Mouse (Mus musculus) embryo, embryonic 9.5 days (tissue): ENCODE data around the gene Il2ra.
A peak's percentile ranks its signal among the peaks of the same experiment; 100 is the strongest.
"Not testable (repeated sequence)": the region's sequence is repeated elsewhere in the genome, so short reads cannot be mapped to it uniquely, and the experiment has no call there.

Experiments
- DNase-seq: peaks from one replicate; pipeline ENCODE4 v3.0.0-alpha.2; 2017; ENCODE audit errors: extremely low spot score

Gene Il2ra

GRCm38 (mm10) chr2:11642451-11642941, at the start of gene Il2ra:
TSS of gene Il2ra (plus strand) at chr2:11642807.
- no peak for DNase-seq

DNA sequence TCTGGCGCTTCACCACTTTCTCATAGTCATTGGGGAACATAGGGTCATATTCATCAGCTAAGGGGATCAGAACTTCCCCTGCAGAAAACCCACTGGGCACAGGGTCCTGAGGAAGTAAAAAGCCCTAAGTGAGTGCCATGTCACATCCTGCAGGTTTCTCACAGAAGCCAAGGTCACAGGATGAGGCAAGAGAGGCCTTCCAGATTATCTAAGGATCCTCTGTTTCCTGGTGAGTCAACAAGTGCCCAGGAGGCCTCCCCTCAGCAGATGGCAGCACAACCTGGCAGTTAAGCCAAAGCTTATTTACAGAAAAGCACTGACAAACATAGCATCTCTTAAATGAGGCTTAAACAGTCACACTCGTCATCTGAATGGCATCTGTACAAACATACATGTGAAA, 45.9 kb upstream of the Il2ra start:
- DNase-seq: no peak

DNA sequence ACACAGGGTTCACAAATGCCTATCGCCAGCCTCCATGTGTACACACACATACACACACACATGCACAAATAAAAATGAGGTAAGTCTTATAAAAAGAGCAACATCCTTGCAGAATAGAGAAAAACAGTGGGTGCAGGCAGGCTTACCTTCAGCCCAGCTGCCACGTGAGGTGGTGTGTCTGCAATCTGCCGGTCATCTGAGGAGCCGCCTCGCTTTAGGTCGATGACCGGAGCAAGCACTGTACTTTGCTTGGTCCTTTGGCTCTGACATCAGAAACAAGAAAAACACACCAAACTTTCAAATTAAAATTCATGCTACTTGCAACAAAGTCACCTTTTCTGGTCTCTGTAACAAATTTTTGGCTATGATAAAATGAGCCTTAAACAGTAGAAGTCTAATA, 44.7 kb upstream of the Il2ra start:
- no peak for DNase-seq

DNA sequence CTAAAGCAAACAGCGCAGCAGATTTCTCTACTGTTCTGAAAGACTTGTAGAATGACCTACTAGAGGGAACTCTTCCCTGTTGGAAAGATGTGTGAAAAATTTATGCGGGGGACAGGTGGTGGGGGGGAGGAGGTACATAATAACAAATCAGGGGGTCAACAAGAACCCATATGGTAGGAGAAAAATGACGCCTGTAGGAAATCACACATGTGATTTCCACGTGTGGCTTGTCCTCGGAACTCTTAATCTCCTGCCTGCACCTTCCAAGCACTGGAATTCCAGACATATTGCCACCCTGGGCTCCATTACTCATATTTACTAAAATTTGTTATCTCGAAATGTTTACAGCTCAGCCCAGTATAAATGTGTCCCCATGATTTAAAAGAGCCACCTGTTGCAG, 40.8 kb upstream of the Il2ra start:
- no peak for DNase-seq

- peak; percentile 95 for DNase-seq
Measured at GRCm38 (mm10) chr2:11602506-11603489, 39.8 kb upstream of the Il2ra start.

- no peak for DNase-seq
Measured at GRCm38 (mm10) chr2:11604053-11604452, 38.6 kb upstream of the Il2ra start, which contains the start of gene Rbm17. TSS of gene Rbm17 (minus strand) at chr2:11604153.

DNA sequence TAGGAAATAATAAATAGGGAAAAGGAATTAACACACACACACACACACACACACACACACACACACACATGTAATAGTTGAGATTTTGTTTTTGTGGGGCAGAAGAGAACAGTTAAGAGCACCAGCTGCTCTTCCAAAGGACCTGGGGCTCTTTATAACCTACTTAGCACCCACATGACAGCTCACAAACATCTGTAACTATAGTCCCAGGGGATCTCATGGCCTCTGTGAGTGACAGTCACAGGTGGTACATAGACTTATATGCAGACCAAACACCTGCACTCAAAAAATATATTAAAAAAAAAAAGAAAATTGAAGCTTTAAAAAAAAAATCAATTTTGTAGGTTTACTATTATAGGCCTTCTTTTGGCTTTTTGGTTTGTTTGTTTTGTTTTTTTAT, 37.7 kb upstream of the Il2ra start:
- DNase-seq: no peak

DNA sequence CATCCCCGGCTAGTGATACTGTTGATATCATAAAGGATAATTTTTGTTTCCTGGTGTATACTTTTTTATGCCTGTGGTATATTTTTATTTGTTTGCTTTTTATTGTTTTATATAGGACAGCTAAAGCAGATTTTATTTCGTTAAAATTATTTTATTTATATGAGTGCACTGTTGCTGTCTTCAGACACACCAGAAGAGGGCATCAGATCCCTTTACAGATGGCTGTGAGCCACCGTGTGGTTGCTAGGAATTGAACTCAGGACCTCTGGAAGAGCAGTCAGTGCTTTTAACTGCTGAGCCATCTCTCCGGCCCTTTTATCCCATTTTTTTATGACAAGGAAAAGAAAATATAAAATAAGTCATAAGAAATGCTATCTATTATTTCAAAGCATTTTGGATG, 35.9 kb upstream of the Il2ra start:
- not testable (repeated sequence) for DNase-seq

GRCm38 (mm10) chr2:11612939-11613338, 29.7 kb upstream of the Il2ra start:
- not testable (repeated sequence) for DNase-seq

DNA sequence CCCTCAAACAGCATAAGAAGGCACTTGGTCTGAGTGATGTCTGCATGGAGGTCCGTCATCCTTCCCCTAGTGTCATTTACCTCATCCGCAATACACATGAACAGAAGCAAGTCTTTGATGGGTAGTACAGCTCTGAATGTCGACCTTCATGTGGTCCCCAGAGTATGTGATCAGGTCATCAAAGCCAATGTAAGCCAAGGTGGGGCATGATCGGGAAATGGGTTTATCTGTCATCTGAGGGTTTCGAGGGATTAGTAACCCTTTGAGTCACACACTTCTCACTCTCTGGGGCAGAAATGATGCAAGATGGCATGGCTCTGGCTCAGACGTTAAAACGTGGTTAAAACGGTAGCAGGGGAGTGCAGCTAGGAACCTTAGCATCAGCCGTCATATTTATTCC, 25.8 kb upstream of the Il2ra start:
- no peak for DNase-seq

DNA sequence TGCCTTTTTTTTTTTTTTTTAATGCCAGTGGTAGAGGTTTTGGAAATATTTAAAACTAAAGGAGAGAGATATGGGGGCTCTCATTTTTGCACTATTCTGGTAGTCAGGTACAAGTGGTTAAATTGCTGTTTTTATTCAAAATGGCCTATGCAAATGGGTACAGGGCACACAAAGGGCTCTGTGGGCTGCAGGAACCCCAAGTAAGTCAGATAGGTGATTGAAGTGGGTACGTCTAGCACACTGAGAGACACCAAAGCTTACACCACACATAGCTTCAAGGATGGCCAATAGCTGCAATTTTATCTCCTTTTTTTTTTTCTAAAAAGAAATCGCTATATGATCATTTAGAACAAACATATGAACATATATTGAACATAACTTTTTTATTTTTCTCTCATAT, 23.0 kb upstream of the Il2ra start:
- no peak for DNase-seq

- DNase-seq: no peak
Measured at GRCm38 (mm10) chr2:11623173-11623572, 19.4 kb upstream of the Il2ra start.

DNA sequence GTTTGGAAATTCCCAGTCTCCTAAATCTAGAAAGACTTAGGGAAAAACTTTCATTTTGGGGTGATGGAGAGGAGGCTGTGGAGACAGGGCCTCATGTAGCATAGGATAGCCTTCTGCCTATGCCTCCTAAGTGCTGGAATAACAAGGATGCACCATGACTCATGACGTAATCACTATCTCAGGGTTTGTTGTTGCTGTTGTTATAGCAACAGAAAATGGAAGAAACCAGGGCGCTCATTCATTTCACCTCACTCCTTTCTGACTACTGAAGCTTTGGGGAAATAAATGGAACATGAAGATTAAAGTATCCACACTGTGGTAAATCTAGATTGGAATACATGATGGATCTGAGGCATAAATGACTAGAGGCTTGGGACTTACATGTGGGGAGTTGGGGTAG, 18.9 kb upstream of the Il2ra start:
- DNase-seq: no peak

DNA sequence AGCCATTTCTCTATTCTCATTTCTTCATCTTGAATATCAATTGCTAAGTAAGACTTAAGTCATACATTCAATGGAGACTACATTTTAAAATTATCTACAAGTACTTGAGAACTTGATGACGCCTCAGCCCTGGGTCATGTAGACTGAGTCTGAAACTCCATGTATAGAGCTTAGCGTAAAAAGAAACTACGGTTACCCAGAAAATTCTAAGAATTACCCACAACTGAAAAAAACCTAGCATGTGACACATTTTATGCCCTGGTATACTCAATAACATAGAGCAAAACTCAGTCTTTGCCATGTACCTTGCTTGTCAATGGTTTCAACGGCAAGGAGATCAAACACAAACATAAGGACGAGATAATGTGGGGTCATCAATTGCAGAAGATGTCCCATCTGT, 16.7 kb upstream of the Il2ra start, which contains the start of gene Gm17490:
Gm17490 (minus strand) TSS at position 375 of the 400 bp plus-strand sequence.
- DNase-seq: no peak

DNA sequence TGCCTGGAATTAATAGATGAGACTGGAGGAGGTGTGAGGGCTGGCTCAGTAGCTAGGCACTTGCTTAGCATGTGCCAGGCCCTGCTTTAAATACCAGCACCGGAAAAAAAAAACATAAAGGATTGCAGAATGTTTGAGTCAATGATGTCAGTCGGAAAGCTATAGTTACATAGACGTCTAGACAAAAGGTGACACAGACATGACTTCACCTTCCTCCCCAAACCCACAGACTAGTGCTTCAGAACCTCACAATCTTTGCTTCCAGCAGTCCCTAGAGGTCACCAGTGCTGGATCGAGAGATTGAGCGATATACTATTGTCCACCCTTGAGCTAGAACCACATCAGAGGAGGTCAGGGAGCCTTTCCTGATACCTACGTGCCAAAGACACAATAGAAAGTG, 7.6 kb upstream of the Il2ra start:
- DNase-seq: no peak

GRCm38 (mm10) chr2:11635471-11636137, 7.0 kb upstream of the Il2ra start:
- DNase-seq: no peak

DNA sequence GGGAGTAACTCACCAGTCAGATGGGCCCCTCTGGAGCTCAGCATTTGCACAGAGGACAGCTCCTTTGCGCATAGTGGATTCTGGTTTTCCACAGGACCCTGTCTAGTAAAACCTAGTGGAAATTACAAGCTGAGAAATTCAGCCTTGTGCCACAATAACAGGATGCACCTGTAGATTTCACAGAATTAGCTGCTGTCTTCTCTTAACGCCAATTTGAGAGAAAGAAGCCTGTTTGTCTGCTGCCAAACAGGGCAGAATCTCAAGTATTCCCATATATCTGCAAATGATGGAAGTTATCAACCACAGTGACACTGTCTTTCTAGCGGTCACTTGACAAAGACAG, 6.5 kb upstream of the Il2ra start:
- DNase-seq: no peak

DNA sequence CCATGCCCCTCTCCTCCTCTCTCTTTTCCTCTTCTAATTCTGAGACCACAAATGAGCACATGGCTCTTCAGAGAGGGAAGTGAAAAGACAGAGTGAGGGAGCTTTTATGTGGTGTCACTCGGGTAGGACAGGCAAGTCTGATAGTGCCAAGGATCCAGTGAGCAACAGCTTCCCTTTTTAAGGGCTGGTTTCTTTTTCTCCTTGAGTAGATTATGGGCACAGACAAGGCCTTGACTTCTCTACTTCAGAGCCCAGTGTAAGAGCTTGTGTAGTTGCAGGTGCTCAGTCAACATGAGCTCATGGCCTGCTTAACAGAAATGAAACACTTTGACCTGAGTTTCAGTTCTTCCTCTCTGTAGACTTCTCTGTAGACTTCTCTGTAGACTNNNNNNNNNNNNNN, 5.5 kb upstream of the Il2ra start:
- DNase-seq: no peak

- no peak for DNase-seq
Measured at GRCm38 (mm10) chr2:11644057-11644456, 1.4 kb downstream of the Il2ra start.

DNA sequence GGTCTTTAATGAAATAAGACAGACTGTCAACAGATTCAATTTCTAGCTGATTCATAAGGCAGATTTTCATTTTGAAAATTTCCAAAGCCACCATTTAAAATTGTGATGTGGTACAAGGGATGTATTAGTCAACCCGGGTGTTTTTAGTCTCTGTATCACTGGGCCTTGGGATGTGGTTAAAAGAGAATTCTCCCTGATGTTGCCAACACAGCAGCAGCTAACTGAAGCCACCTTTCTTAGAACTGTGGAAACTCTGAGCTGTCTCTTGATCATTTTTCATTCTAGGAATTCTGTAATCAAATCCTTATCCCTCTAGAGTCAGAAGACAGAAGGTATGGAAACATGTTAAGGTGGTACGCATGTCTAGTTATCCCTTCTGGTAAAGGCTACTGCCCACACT, 2.7 kb downstream of the Il2ra start:
- DNase-seq: no peak

GRCm38 (mm10) chr2:11651476-11651875, 8.9 kb downstream of the Il2ra start:
- DNase-seq: no peak

- no peak for DNase-seq
Measured at GRCm38 (mm10) chr2:11652196-11652595, 9.6 kb downstream of the Il2ra start.

DNA sequence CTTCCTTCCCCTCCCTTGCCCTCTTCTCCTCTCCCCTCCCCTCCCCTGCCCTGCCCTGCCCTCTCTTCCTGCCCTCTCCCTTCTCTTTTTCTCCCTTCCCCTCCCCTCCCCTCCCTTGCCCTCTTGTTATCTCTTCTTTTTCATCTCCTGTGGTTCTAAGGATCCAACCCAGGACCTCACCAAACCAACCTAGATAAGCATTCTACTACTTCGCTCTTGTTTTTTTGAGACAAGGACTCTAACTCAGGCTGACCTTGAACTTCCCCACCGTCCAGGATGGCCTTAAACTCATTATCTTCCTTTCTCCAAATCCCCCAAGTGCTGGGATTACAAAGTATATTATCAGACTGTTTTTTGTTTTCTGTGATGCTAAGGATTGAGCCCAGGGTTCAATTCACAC, 10.2 kb downstream of the Il2ra start:
- DNase-seq: no peak
